Mouse (Mus musculus): ENCODE data around the gene D11Wsu47e.

The D11Wsu47e gene

GRCm38 (mm10) chr11:113708629-113709213, 24.5 kb downstream of the D11Wsu47e start:
- no peak for DNase-seq

- no peak for DNase-seq
Observed at GRCm38 (mm10) chr11:113709272-113709671, 25.1 kb downstream of the D11Wsu47e start.

GRCm38 (mm10) chr11:113709731-113710256, 25.6 kb downstream of the D11Wsu47e start, which contains the start of gene Cpsf4l:
Cpsf4l (minus strand) TSS chr11:113710017.
- DNase-seq, result no peak

- no peak for DNase-seq
Observed at GRCm38 (mm10) chr11:113710257-113710777, 26.1 kb downstream of the D11Wsu47e start.

GRCm38 (mm10) chr11:113711061-113711460, 26.8 kb downstream of the D11Wsu47e start:
- DNase-seq, result no peak

- no peak for DNase-seq
Observed at GRCm38 (mm10) chr11:113715078-113715674, 31.0 kb downstream of the D11Wsu47e start.

GRCm38 (mm10) chr11:113716132-113716531, 31.9 kb downstream of the D11Wsu47e start:
- DNase-seq, result no peak

GRCm38 (mm10) chr11:113717767-113718424, 33.7 kb downstream of the D11Wsu47e start:
- no peak for DNase-seq

- peak; percentile 21 for DNase-seq
Observed at GRCm38 (mm10) chr11:113722405-113723090, 38.3 kb downstream of the D11Wsu47e start.

GRCm38 (mm10) chr11:113725235-113726048, 41.2 kb downstream of the D11Wsu47e start:
- no peak for DNase-seq

GRCm38 (mm10) chr11:113726994-113727888, 43.0 kb downstream of the D11Wsu47e start:
- no peak for DNase-seq

GRCm38 (mm10) chr11:113727992-113728391, 43.8 kb downstream of the D11Wsu47e start:
- DNase-seq, result no peak

GRCm38 (mm10) chr11:113729239-113729638, 45.0 kb downstream of the D11Wsu47e start:
- no peak for DNase-seq

GRCm38 (mm10) chr11:113729917-113730316, 45.7 kb downstream of the D11Wsu47e start:
- DNase-seq, result no peak

GRCm38 (mm10) chr11:113730879-113731278, 46.7 kb downstream of the D11Wsu47e start:
- no peak for DNase-seq

- no peak for DNase-seq
Observed at GRCm38 (mm10) chr11:113731945-113732612, 47.9 kb downstream of the D11Wsu47e start.

GRCm38 (mm10) chr11:113733631-113734364, 49.6 kb downstream of the D11Wsu47e start:
- no peak for DNase-seq

- no peak for DNase-seq
Observed at GRCm38 (mm10) chr11:113735151-113735550, 50.9 kb downstream of the D11Wsu47e start.

GRCm38 (mm10) chr11:113736848-113737552, 52.8 kb downstream of the D11Wsu47e start:
- no peak for DNase-seq
